Mouse (Mus musculus) forebrain, embryonic 11.5 days (tissue): Measurements from ENCODE around the gene Stxbp5. TPM values are rescaled to one million over a fixed set of nuclear protein-coding genes. Genes with fewer than 3 reads are reported as not detected.

Experiments
- ATAC-seq: fragments of 200-750 bp; cut with Nextera tagmentation; replicated peaks from 2 replicates; pipeline ENCODE4 v1.8.0; 2017; ENCODE audit warnings: moderate TSS enrichment; ENCODE audit not compliant: low FRiP score
- DNase-seq: peaks from one replicate; pipeline ENCODE4 v3.0.0-alpha.2; 2017; ENCODE audit warnings: low spot score
- H3K27ac ChIP-seq: fragments of 300-500 bp; sonication (generic); 2 replicates; pipeline ENCODE4 v1.5.1; 2014; ENCODE audit warnings: low read depth, low read length
- H3K27me3 ChIP-seq: fragments of 300-500 bp; sonication (generic); 2 replicates; pipeline ENCODE4 v1.6.1; 2014; ENCODE audit warnings: mild to moderate bottlenecking, low read length, mixed read lengths; ENCODE audit not compliant: control insufficient read depth, insufficient read depth
- H3K36me3 ChIP-seq: fragments of 300-500 bp; sonication (generic); 2 replicates; pipeline ENCODE4 v1.6.1; 2014; ENCODE audit warnings: mild to moderate bottlenecking, low read length, moderate library complexity, mixed read lengths; ENCODE audit not compliant: control insufficient read depth, insufficient read depth
- H3K4me1 ChIP-seq: fragments of 300-500 bp; sonication (generic); replicated peaks from 2 replicates; pipeline ENCODE4 v1.6.1; 2014; ENCODE audit warnings: low read length, mixed read lengths; ENCODE audit not compliant: control insufficient read depth, insufficient read depth
- H3K4me2 ChIP-seq: fragments of 300-500 bp; sonication (generic); 2 replicates; pipeline ENCODE4 v1.6.1; 2014; ENCODE audit warnings: low read depth, mild to moderate bottlenecking, low read length, moderate library complexity, mixed read lengths; ENCODE audit not compliant: severe bottlenecking
- H3K4me3 ChIP-seq: fragments of 300-500 bp; sonication (generic); 2 replicates; pipeline ENCODE4 v1.5.1; 2014; ENCODE audit warnings: low read depth, low read length
- H3K9ac ChIP-seq: fragments of 300-500 bp; sonication (generic); 2 replicates; pipeline ENCODE4 v1.6.1; 2014; ENCODE audit warnings: low read length
- H3K9me3 ChIP-seq: fragments of 300-500 bp; sonication (generic); 2 replicates; pipeline ENCODE4 v1.6.1; 2016; ENCODE audit warnings: low read length, mixed read lengths; ENCODE audit not compliant: control insufficient read depth
- WGBS: fragments of 180-500 bp; shearing (Covaris S2); extraction: QIAGEN DNeasy Blood & Tissue Kit; methylation state at CpG from one replicate; pipeline ENCODE4 v1.1.7; 2014; 5-methylcytosine and 5-hydroxymethylcytosine counted together
- polyA plus RNA-seq: library from polyadenylated mRNA; unstranded; fragments of >200 nt; fragmentation: Nextera tagmentation; extraction: Ambion mirVana; gene quantifications from 2 replicates; pipeline ENCODE4 v1.2.1, GENCODE M21; 2014

Gene Stxbp5
- polyA plus RNA-seq, 1 experiment from 2014 or later = 5.8 TPM

DNA sequence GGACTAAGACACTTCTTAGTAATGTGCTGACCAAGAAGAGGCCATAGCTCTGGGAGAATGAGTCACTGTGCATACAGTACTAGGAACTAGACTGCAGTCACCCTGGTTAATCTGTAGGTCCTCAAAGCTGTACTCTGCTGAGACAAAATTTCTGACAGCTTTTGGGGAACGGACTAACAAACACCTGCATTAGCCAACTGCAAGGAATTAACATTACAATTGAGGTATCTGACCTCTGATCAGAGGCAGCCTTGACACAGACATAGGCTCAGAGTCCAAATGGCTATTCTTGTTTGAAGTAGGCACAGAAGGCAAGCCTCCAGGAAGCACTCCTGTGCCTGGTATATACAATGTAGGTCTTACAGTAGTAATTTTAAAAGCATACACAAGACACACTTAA is 99.3 kb downstream of the Stxbp5 start:
- Histone ChIP-seq H3K27me3 (no peaks in the 10 kb centered on the region), H3K4me3 (no peak overlapping the region), H3K9ac (no peak overlapping the region), H3K36me3 (peaks cover 2% of the 10 kb centered on the region; the same call in 1 of the 2 replicates), H3K4me2 (no peak overlapping the region), H3K4me1 (peaks cover 2% of the 10 kb centered on the region; the same call in 1 of the 2 replicates), H3K27ac (no peak overlapping the region), H3K9me3 (no peaks in the 10 kb centered on the region)
- WGBS = 59% methylated on average over 1 of the region's 1 CpGs
- DNase-seq (no peak), ATAC-seq (no peak)

DNA sequence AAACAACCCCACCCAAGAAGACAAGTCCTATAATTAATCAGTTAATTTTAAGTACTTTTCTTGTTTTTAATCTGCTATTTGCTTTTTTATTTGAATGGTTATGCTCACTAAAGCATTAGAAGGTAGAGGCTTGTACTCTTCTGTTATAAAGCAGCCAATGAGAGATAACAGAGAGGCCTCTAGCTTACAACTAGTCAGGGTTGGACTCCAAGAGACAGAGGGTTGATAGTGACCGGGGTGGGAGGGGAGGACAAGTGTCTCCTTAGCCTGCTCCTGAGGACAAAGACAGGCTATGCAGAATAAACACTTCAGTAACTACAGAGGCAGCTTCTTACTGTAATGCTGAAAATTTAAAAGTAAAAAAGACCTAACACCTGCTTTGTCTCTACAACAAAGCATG is 101.8 kb downstream of the Stxbp5 start:
- DNase-seq (no peak), ATAC-seq (no peak)
- Histone ChIP-seq H3K9ac (no peak overlapping the region), H3K4me1 (no peaks in the 10 kb centered on the region), H3K27me3 (no peaks in the 10 kb centered on the region), H3K4me2 (no peak overlapping the region), H3K36me3 (peaks cover 2% of the 10 kb centered on the region; the same call in 1 of the 2 replicates), H3K27ac (no peak overlapping the region), H3K9me3 (no peaks in the 10 kb centered on the region), H3K4me3 (no peak overlapping the region)
- 77% methylated on average over 1 of the region's 1 CpGs for WGBS

DNA sequence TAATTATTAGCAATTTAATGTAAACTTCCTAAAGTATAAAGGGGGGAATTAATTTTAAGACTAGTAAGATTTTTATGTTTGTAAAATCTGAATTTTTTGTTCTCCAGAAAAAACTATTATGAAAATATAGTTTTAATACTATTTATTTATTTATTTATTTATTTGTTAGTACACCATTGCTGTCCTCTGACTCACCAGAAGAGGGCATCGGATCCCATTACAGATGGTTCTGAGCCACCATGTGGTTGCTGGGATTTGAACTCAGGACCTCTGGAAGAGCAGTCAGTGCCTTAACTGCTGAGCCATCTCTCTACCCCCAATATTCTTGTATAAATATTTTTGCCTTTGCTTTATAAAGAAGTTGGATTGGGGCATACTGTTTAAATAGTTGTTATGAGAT is 104.5 kb downstream of the Stxbp5 start:
- H3K27me3 ChIP-seq = no peaks in the 10 kb centered on the region
- no peak overlapping the region for H3K4me2 ChIP-seq
- no peak for DNase-seq
- H3K4me1 ChIP-seq = no peaks in the 10 kb centered on the region
- ATAC-seq = no peak
- H3K36me3 ChIP-seq = peaks cover 2% of the 10 kb centered on the region; the same call in 1 of the 2 replicates
- no peaks in the 10 kb centered on the region for H3K9me3 ChIP-seq
- 97% methylated on average over 1 of the region's 1 CpGs for WGBS
- no peak overlapping the region for H3K4me3 ChIP-seq
- H3K27ac ChIP-seq = no peak overlapping the region
- no peak overlapping the region for H3K9ac ChIP-seq

DNA sequence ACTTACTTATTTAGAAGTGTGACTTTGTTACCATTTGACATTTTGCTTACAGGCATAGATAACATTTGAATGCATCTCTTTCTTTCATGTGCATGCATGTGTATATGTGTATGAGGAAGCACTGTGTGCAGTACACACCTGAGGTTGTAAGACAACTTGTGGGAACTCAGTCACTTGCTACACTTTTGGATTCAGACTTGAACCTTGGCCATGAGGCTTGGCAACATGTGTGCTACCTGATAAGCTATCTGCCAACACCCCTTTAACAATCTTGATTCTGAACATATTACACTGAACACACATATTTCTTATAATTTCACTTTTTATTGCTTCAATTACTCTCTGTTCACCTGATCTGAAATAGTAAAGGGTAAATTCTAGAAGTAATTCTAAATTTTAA is 106.5 kb downstream of the Stxbp5 start:
- ATAC-seq = no peak
- Histone ChIP-seq H3K9ac (no peak overlapping the region), H3K4me1 (no peaks in the 10 kb centered on the region), H3K4me3 (no peak overlapping the region), H3K36me3 (peaks cover 2% of the 10 kb centered on the region; the same call in 1 of the 2 replicates), H3K27me3 (no peaks in the 10 kb centered on the region), H3K27ac (no peak overlapping the region), H3K4me2 (no peak overlapping the region), H3K9me3 (no peaks in the 10 kb centered on the region)
- DNase-seq = no peak

DNA sequence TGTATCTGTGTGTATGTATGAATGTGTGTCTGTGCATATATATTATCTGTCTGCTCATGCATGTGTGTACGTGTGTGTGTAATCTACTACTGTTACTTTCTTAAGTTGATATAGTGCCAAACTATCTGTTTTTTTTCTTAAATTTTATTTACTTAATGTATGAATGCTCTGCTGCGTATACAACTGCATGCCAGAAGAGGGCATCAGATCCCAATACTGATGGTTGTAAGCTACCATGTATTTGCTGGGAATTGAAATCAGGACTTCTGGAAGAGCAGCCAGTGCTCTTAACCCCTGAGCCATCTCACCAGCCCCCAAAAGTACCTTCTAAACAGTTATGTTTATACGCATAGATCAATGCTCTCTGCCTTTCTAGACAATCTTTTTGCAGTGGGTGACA is 109.9 kb downstream of the Stxbp5 start:
- Histone ChIP-seq H3K4me1 (no peaks in the 10 kb centered on the region), H3K9ac (no peak overlapping the region), H3K36me3 (no peaks in the 10 kb centered on the region), H3K4me3 (no peak overlapping the region), H3K4me2 (no peak overlapping the region), H3K27ac (no peak overlapping the region), H3K27me3 (no peaks in the 10 kb centered on the region), H3K9me3 (no peaks in the 10 kb centered on the region)
- no peak for ATAC-seq
- DNase-seq = no peak
- WGBS = 86% methylated on average over 3 of the region's 3 CpGs

DNA sequence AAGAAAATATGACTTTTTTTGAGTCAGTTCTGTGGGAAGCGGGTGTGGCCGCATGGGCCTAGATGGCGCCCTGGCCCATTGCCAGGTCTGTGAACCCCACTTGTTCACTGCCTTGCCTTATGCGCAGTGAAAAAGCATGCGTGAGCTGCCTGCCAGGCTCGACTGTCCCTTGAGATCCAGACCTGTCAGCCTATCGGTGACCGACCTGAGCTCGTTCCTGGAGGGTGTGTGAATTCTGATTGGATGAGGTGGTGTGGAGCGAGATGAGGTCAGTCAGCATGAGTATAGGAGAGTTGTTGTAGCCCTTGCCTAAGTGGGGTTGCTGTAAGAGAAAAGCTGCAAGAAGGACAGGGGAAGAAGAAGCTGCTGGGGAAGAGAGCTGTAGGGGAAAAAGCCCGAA is 114.4 kb downstream of the Stxbp5 start:
- H3K27me3 ChIP-seq = no peaks in the 10 kb centered on the region
- DNase-seq (no peak), ATAC-seq (no peak)
- H3K36me3 ChIP-seq = no peaks in the 10 kb centered on the region
- no peak overlapping the region for H3K27ac ChIP-seq
- H3K4me2 ChIP-seq = no peak overlapping the region
- no peaks in the 10 kb centered on the region for H3K4me1 ChIP-seq
- H3K9me3 ChIP-seq = no peaks in the 10 kb centered on the region
- H3K9ac ChIP-seq = no peak overlapping the region
- H3K4me3 ChIP-seq = no peak overlapping the region
- WGBS = 87% methylated on average over 11 of the region's 11 CpGs

DNA sequence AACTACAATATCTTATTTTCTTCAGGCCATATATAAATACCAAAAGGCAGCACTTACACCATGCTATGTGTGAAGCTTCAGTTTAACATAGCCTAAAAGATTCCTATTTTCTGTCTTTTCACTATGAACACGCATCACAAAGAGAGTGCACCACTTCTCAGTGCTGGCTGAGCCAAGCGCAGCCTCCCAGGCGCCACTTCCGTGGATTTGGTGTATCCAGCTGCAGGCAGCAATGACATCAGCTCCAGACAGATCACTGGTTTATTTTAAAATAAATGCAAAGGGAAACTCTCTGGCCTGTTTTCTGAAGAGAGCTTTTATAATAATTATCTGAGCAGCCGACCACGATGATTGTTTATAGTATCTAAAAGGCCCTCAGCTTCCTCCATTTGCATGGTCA is 115.2 kb downstream of the Stxbp5 start:
- DNase-seq = no peak
- H3K27ac ChIP-seq = no peak overlapping the region
- WGBS = 85% methylated on average over 6 of the region's 6 CpGs

DNA sequence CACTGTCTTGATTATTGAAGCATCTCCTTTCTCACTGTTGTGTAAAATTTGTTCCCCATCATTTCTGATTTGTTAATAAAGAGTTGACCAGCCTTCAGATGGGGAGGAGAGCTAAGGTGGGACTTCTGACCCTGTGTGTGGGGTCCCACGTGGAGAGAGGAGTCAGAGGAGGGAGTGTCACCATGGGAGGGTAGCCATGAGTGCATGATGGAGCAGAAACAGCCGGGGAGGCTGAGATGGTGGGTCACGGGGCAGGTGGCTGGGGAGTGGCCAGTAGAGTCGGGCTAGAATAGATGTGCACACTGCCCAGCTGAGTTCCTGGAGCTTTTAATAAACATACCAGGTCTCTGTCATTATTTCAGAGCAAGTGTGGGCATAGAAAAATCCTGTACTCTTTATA is 121.0 kb downstream of the Stxbp5 start:
- no peaks in the 10 kb centered on the region for H3K4me1 ChIP-seq
- 69% methylated on average over 4 of the region's 4 CpGs for WGBS
- no peaks in the 10 kb centered on the region for H3K27me3 ChIP-seq
- H3K9ac ChIP-seq = no peak overlapping the region
- no peak overlapping the region for H3K27ac ChIP-seq
- no peaks in the 10 kb centered on the region for H3K36me3 ChIP-seq
- H3K4me3 ChIP-seq = no peak overlapping the region
- ATAC-seq (no peak), DNase-seq (no peak)
- no peaks in the 10 kb centered on the region for H3K9me3 ChIP-seq
- no peak overlapping the region for H3K4me2 ChIP-seq

More for the DNA sequence above, 115.2 kb downstream of the Stxbp5 start:
- no peak overlapping the region for H3K4me2 ChIP-seq
- H3K36me3 ChIP-seq = no peaks in the 10 kb centered on the region
- H3K4me3 ChIP-seq = no peak overlapping the region
- no peaks in the 10 kb centered on the region for H3K9me3 ChIP-seq
- no peak overlapping the region for H3K9ac ChIP-seq
- no peak for ATAC-seq
- no peaks in the 10 kb centered on the region for H3K27me3 ChIP-seq
- H3K4me1 ChIP-seq = no peaks in the 10 kb centered on the region

DNA sequence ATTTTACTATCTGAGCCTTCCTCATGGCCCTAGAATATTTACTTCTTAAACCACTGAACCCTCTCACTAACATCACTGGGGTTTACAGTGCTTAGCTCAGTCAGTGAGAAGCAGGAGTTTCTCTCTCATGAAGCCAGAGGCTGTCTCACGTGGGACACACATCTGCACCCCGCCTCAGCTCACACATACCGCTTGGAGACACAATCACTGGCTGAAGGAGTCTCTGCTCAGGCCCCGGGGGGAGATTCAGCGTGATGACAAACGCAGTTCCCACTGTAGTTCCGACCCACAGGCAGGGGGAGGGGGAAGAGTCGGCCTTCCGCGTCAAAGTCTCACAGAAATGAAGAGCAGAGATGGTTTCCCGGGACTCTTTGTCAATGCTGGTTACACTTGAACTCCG is 130.6 kb downstream of the Stxbp5 start:
- Histone ChIP-seq H3K4me2 (no peak overlapping the region), H3K9ac (no peak overlapping the region), H3K27ac (no peak overlapping the region), H3K9me3 (no peaks in the 10 kb centered on the region), H3K4me3 (no peak overlapping the region), H3K27me3 (no peaks in the 10 kb centered on the region), H3K4me1 (no peaks in the 10 kb centered on the region), H3K36me3 (peaks cover 2% of the 10 kb centered on the region; the same call in 1 of the 2 replicates)
- DNase-seq (no peak), ATAC-seq (no peak)
- WGBS = 80% methylated on average over 12 of the region's 12 CpGs
